Mouse (Mus musculus) frontal cortex, postnatal 25 days (tissue): ENCODE measurements around the gene Gm20696.
A peak's percentile ranks its signal among the peaks of the same experiment; 100 is the strongest.

Experiments used
- DNase-seq, 2 experiments: peaks; one replicate each; pipeline ENCODE4 v3.0.0; 2022; ENCODE audit warnings: low spot score in 2 of 2

Gm20696 gene

GRCm38 (mm10) chr6:99328146-99328545, 338.5 kb downstream of the Gm20696 start:
- no peak for DNase-seq

GRCm38 (mm10) chr6:99327721-99328120, 338.9 kb downstream of the Gm20696 start:
- no peak for DNase-seq

GRCm38 (mm10) chr6:99325881-99326280, 340.7 kb downstream of the Gm20696 start:
- no peak for DNase-seq

- DNase-seq, result no peak
Observed at GRCm38 (mm10) chr6:99325461-99325860, 341.1 kb downstream of the Gm20696 start.

GRCm38 (mm10) chr6:99322132-99322904, 344.3 kb downstream of the Gm20696 start:
- DNase-seq, result no peak

- DNase-seq, result no peak
Observed at GRCm38 (mm10) chr6:99320444-99320843, 346.2 kb downstream of the Gm20696 start.

GRCm38 (mm10) chr6:99319415-99320405, 346.9 kb downstream of the Gm20696 start:
- no peak for DNase-seq

GRCm38 (mm10) chr6:99314746-99315145, 351.9 kb downstream of the Gm20696 start:
- no peak for DNase-seq

GRCm38 (mm10) chr6:99310529-99310928, 356.1 kb downstream of the Gm20696 start:
- DNase-seq, result no peak

GRCm38 (mm10) chr6:99310171-99310500, 356.5 kb downstream of the Gm20696 start:
- DNase-seq, result no peak

GRCm38 (mm10) chr6:99309466-99310170, 357.0 kb downstream of the Gm20696 start:
- DNase-seq, result no peak

- no peak for DNase-seq
Observed at GRCm38 (mm10) chr6:99305751-99306150, 360.8 kb downstream of the Gm20696 start.

GRCm38 (mm10) chr6:99305236-99305635, 361.4 kb downstream of the Gm20696 start:
- DNase-seq, result no peak

- DNase-seq, result no peak
Observed at GRCm38 (mm10) chr6:99302662-99303435, 363.7 kb downstream of the Gm20696 start.

- no peak for DNase-seq
Observed at GRCm38 (mm10) chr6:99301923-99302322, 364.7 kb downstream of the Gm20696 start.

GRCm38 (mm10) chr6:99300235-99300634, 366.4 kb downstream of the Gm20696 start:
- no peak for DNase-seq

GRCm38 (mm10) chr6:99299196-99299595, 367.4 kb downstream of the Gm20696 start:
- no peak for DNase-seq

GRCm38 (mm10) chr6:99297535-99297934, 369.1 kb downstream of the Gm20696 start:
- DNase-seq, result no peak

- DNase-seq, result peak in 1 of 2 experiments; percentile 7
Observed at GRCm38 (mm10) chr6:99295495-99295894, 371.1 kb downstream of the Gm20696 start.

- DNase-seq, result no peak
Observed at GRCm38 (mm10) chr6:99289220-99289619, 377.4 kb downstream of the Gm20696 start.

GRCm38 (mm10) chr6:99285026-99285425, 381.6 kb downstream of the Gm20696 start:
- no peak for DNase-seq
